Mouse (Mus musculus) embryonic facial prominence, embryonic 15.5 days (tissue): ENCODE results near the gene Mapkapk3. TPM values are rescaled to one million over a fixed set of nuclear protein-coding genes. Genes with fewer than 3 reads are reported as not detected.

ENCODE experiments used
- ATAC-seq: fragments of 200-750 bp; cut with Nextera tagmentation; 2 replicates; pipeline ENCODE4 v1.8.0; 2017; ENCODE audit warnings: low read depth, moderate TSS enrichment; ENCODE audit not compliant: insufficient number of reproducible peaks, low FRiP score, low TSS enrichment
- H3K27ac ChIP-seq: fragments of 300-500 bp; sonication (generic); replicated peaks from 2 replicates; pipeline ENCODE4 v1.5.1; 2015; ENCODE audit warnings: mild to moderate bottlenecking, inconsistent platforms
- H3K27me3 ChIP-seq: fragments of 300-500 bp; sonication (generic); 2 replicates; pipeline ENCODE4 v1.6.1; 2015; ENCODE audit warnings: inconsistent platforms
- H3K36me3 ChIP-seq: fragments of 300-500 bp; sonication (generic); 2 replicates; pipeline ENCODE4 v1.6.1; 2015; ENCODE audit warnings: mild to moderate bottlenecking, inconsistent platforms
- H3K4me1 ChIP-seq: fragments of 300-500 bp; sonication (generic); 2 replicates; pipeline ENCODE4 v1.6.1; 2015; ENCODE audit warnings: inconsistent platforms
- H3K4me2 ChIP-seq: fragments of 300-500 bp; sonication (generic); replicated peaks from 2 replicates; pipeline ENCODE4 v1.6.1; 2015; ENCODE audit warnings: mild to moderate bottlenecking, inconsistent platforms
- H3K4me3 ChIP-seq: fragments of 300-500 bp; sonication (generic); replicated peaks from 2 replicates; pipeline ENCODE4 v1.5.1; 2015; ENCODE audit warnings: mild to moderate bottlenecking, inconsistent platforms
- H3K9ac ChIP-seq: fragments of 300-500 bp; sonication (generic); 2 replicates; pipeline ENCODE4 v1.6.1; 2015; ENCODE audit warnings: inconsistent platforms
- H3K9me3 ChIP-seq: fragments of 300-500 bp; sonication (generic); replicated peaks from 2 replicates; pipeline ENCODE4 v1.6.1; 2016; ENCODE audit warnings: inconsistent platforms
- WGBS: fragments of 180-500 bp; shearing (Covaris S2); methylation state at CpG from one replicate; pipeline ENCODE4 v1.1.7; 2015; 5-methylcytosine and 5-hydroxymethylcytosine counted together
- polyA plus RNA-seq: library from polyadenylated mRNA; unstranded; fragments of >200 nt; fragmentation: Nextera tagmentation; extraction: Ambion mirVana; gene quantifications from 2 replicates; pipeline ENCODE4 v1.2.1, GENCODE M21; 2015

Gene Mapkapk3
- polyA plus RNA-seq, 1 experiment from 2014 or later, result 24.0 TPM

DNA sequence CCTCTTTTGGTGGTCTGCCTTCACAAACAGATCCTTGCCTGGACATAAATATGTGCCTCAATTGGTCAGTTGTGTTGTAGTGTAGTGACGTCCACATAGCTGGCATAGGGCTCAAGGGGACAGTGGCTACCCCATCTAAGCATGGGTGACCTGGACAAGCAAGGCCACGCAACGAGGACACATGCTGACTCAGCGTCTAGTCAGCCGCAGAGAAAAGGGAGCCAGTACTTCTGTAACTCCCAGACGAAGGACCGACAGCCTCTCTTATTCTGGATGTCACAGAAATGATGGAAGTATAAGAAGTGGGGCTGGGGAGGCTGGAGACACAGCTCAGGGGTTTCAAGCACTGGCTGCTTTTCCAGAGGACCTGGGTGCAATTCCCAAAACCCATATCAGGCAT is 12.1 kb downstream of the Mapkapk3 start:
- Histone ChIP-seq H3K27me3 (no peaks in the 10 kb centered on the region), H3K27ac (no peak overlapping the region), H3K4me1 (peaks cover 24% of the 10 kb centered on the region), H3K9me3 (no peaks in the 10 kb centered on the region), H3K4me3 (no peak overlapping the region), H3K9ac (no peak overlapping the region), H3K36me3 (no peaks in the 10 kb centered on the region), H3K4me2 (no peak overlapping the region)
- ATAC-seq, result no peak
- WGBS, result 81% methylated on average over 7 of the region's 7 CpGs

- H3K4me2 ChIP-seq, result no peak overlapping the region
- H3K27me3 ChIP-seq, result no peaks in the 10 kb centered on the region
- WGBS, result 83% methylated on average over 5 of the region's 5 CpGs
- no peak overlapping the region for H3K9ac ChIP-seq
- H3K4me3 ChIP-seq, result no peak overlapping the region
- H3K4me1 ChIP-seq, result peaks cover 27% of the 10 kb centered on the region
- no peaks in the 10 kb centered on the region for H3K9me3 ChIP-seq
- ATAC-seq, result no peak
- no peak overlapping the region for H3K27ac ChIP-seq
- no peaks in the 10 kb centered on the region for H3K36me3 ChIP-seq
These were observed 14.0 kb downstream of the Mapkapk3 start for GRCm38 (mm10) chr9:107275710-107276109.

GRCm38 (mm10) chr9:107274751-107275150 is 14.9 kb downstream of the Mapkapk3 start:
- H3K9ac ChIP-seq, result no peak overlapping the region
- H3K27ac ChIP-seq, result no peak overlapping the region
- H3K4me3 ChIP-seq, result no peak overlapping the region
- ATAC-seq, result no peak
- H3K27me3 ChIP-seq, result no peaks in the 10 kb centered on the region
- WGBS, result 78% methylated on average over 6 of the region's 6 CpGs
- H3K36me3 ChIP-seq, result no peaks in the 10 kb centered on the region
- H3K9me3 ChIP-seq, result no peaks in the 10 kb centered on the region
- no peak overlapping the region for H3K4me2 ChIP-seq
- H3K4me1 ChIP-seq, result peaks cover 17% of the 10 kb centered on the region

- H3K4me1 ChIP-seq, result peaks cover 3% of the 10 kb centered on the region; the same call in 1 of the 2 replicates
- H3K9me3 ChIP-seq, result no peaks in the 10 kb centered on the region
- no peak overlapping the region for H3K4me3 ChIP-seq
- no peak overlapping the region for H3K4me2 ChIP-seq
- H3K36me3 ChIP-seq, result no peaks in the 10 kb centered on the region
- H3K9ac ChIP-seq, result no peak overlapping the region
- no peaks in the 10 kb centered on the region for H3K27me3 ChIP-seq
- 58% methylated on average over 10 of the region's 10 CpGs for WGBS
- no peak for ATAC-seq
- H3K27ac ChIP-seq, result no peak overlapping the region
These were observed 16.5 kb downstream of the Mapkapk3 start for GRCm38 (mm10) chr9:107273184-107273583.

DNA sequence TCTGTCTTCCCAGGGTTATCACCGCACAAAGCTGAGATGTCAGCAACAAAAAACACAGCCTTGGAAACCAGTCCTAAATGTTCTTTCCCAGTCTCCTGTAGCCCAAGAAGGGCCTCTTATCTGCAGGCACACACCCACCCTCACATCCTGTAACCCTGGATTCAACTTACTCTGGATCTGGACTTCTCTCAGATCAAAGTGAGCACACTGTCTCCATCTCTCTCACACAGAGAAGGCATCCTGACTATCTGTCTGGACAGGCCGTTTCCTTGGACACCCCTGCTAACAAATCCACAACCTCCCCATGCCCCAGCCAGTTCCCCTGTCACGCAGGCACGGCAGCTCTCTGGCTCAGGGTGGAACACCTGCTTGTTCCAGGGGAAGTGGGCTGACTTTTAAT is 17.4 kb downstream of the Mapkapk3 start:
- Histone ChIP-seq H3K36me3 (no peaks in the 10 kb centered on the region), H3K4me2 (no peak overlapping the region), H3K4me3 (no peak overlapping the region), H3K27me3 (no peaks in the 10 kb centered on the region), H3K9ac (no peak overlapping the region), H3K27ac (no peak overlapping the region), H3K4me1 (peaks cover 3% of the 10 kb centered on the region; the same call in 1 of the 2 replicates), H3K9me3 (no peaks in the 10 kb centered on the region)
- no peak for ATAC-seq
- 54% methylated on average over 4 of the region's 4 CpGs for WGBS

GRCm38 (mm10) chr9:107271177-107271938 is 18.3 kb downstream of the Mapkapk3 start:
- Histone ChIP-seq H3K4me1 (peaks cover 3% of the 10 kb centered on the region; the same call in 1 of the 2 replicates), H3K27ac (0 out of 2 replicates have a peak overlapping the region, but pooled peaks have one; percentile 19), H3K9me3 (no peaks in the 10 kb centered on the region), H3K9ac (no peak overlapping the region), H3K4me2 (no peak overlapping the region), H3K27me3 (no peaks in the 10 kb centered on the region), H3K4me3 (no peak overlapping the region), H3K36me3 (no peaks in the 10 kb centered on the region)
- no peak for ATAC-seq
- WGBS, result 59% methylated on average over 7 of the region's 7 CpGs

- Histone ChIP-seq H3K36me3 (no peaks in the 10 kb centered on the region), H3K9me3 (no peaks in the 10 kb centered on the region), H3K4me2 (no peak overlapping the region), H3K4me1 (peaks cover 5% of the 10 kb centered on the region), H3K9ac (no peak overlapping the region), H3K4me3 (no peak overlapping the region), H3K27ac (no peak overlapping the region), H3K27me3 (no peaks in the 10 kb centered on the region)
- WGBS, result 85% methylated on average over 1 of the region's 1 CpGs
- ATAC-seq, result no peak
These were observed 19.9 kb downstream of the Mapkapk3 start for GRCm38 (mm10) chr9:107269772-107270171.

GRCm38 (mm10) chr9:107267721-107268402 is 21.8 kb downstream of the Mapkapk3 start:
- no peak for ATAC-seq
- WGBS, result 40% methylated on average over 4 of the region's 4 CpGs
- no peak overlapping the region for H3K27ac ChIP-seq

DNA sequence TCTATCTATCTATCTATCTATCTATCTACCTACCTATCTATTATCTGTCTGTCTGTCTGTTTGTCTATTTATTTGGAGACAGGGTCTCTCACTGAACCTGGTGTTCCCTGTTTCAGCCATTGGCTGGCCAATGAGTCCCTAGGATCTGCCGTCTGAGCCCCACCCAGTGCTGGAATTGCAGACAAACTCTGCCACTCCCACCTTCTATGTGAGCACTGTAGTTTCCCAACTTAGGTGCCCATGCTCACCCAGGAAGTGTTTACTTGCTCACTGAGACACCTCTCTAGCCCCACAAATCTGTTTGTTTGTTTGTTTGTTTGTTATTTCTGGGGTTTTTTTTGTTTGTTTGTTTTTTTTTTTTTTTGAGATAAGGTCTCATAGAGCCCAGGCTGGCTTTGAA is 22.6 kb downstream of the Mapkapk3 start:
- Histone ChIP-seq H3K4me1 (peaks cover 3% of the 10 kb centered on the region; the same call in 1 of the 2 replicates), H3K27ac (no peak overlapping the region), H3K27me3 (no peaks in the 10 kb centered on the region), H3K4me2 (no peak overlapping the region), H3K9ac (no peak overlapping the region), H3K9me3 (no peaks in the 10 kb centered on the region), H3K4me3 (no peak overlapping the region), H3K36me3 (no peaks in the 10 kb centered on the region)
- 54% methylated on average over 1 of the region's 1 CpGs for WGBS
- no peak for ATAC-seq

More at GRCm38 (mm10) chr9:107267721-107268402, 21.8 kb downstream of the Mapkapk3 start:
- Histone ChIP-seq H3K4me2 (no peak overlapping the region), H3K4me1 (peaks cover 5% of the 10 kb centered on the region), H3K9me3 (no peaks in the 10 kb centered on the region), H3K4me3 (no peak overlapping the region), H3K27me3 (no peaks in the 10 kb centered on the region), H3K36me3 (no peaks in the 10 kb centered on the region), H3K9ac (no peak overlapping the region)

GRCm38 (mm10) chr9:107264731-107265130 is 24.9 kb downstream of the Mapkapk3 start:
- Histone ChIP-seq H3K9ac (no peak overlapping the region), H3K9me3 (no peaks in the 10 kb centered on the region), H3K4me2 (no peak overlapping the region), H3K27ac (no peak overlapping the region), H3K4me3 (no peak overlapping the region), H3K27me3 (no peaks in the 10 kb centered on the region), H3K4me1 (peaks cover 5% of the 10 kb centered on the region; the same call in 1 of the 2 replicates), H3K36me3 (no peaks in the 10 kb centered on the region)
- 51% methylated on average over 3 of the region's 3 CpGs for WGBS
- peak; percentile 44; the same call in 1 of the 2 replicates for ATAC-seq

GRCm38 (mm10) chr9:107263912-107264311 is 25.8 kb downstream of the Mapkapk3 start:
- WGBS, result 81% methylated on average over 5 of the region's 5 CpGs
- H3K4me1 ChIP-seq, result peaks cover 6% of the 10 kb centered on the region; the same call in 1 of the 2 replicates
- no peaks in the 10 kb centered on the region for H3K36me3 ChIP-seq
- H3K27me3 ChIP-seq, result no peaks in the 10 kb centered on the region
- no peak overlapping the region for H3K4me2 ChIP-seq
- H3K9me3 ChIP-seq, result no peaks in the 10 kb centered on the region
- H3K4me3 ChIP-seq, result no peak overlapping the region
- no peak overlapping the region for H3K27ac ChIP-seq
- no peak overlapping the region for H3K9ac ChIP-seq
- no peak for ATAC-seq
